Mouse (Mus musculus): ENCODE results near the gene Wdr93. TPM values are rescaled to one million over a fixed set of nuclear protein-coding genes. Genes with fewer than 3 reads are reported as not detected.

Wdr93 gene
- polyA plus RNA-seq, 1 experiment from 2014 or later = 0.33 TPM

- H3K4me3 ChIP-seq (ENCODE audit: low read depth, low read length) = no peak overlapping the region
- no peaks in the 10 kb centered on the region for H3K4me1 ChIP-seq (ENCODE audit: control insufficient read depth, insufficient read depth, low read length)
- DNase-seq (ENCODE audit: low spot score, missing footprints) = peak; percentile 87
Observed at GRCm38 (mm10) chr7:79727091-79727490, 15.9 kb upstream of the Wdr93 start.

GRCm38 (mm10) chr7:79728219-79728618, 14.7 kb upstream of the Wdr93 start:
- Histone ChIP-seq H3K27ac (ENCODE audit: low read depth, low read length) (no peak overlapping the region), H3K9ac (ENCODE audit: low read length) (no peak overlapping the region), H3K36me3 (ENCODE audit: control insufficient read depth, insufficient read depth, low read length) (no peaks in the 10 kb centered on the region), H3K9me3 (ENCODE audit: control insufficient read depth, low read length) (no peaks in the 10 kb centered on the region), H3K4me1 (ENCODE audit: control insufficient read depth, insufficient read depth, low read length) (no peaks in the 10 kb centered on the region), H3K27me3 (ENCODE audit: control insufficient read depth, insufficient read depth, low read length) (peaks cover 4% of the 10 kb centered on the region; the same call in 1 of the 2 replicates), H3K4me3 (ENCODE audit: low read depth, low read length) (no peak overlapping the region), H3K4me2 (no peak overlapping the region)
- DNase-seq (ENCODE audit: low spot score, missing footprints) (peak; percentile 94), ATAC-seq (ENCODE audit: low FRiP score) (no peak)
- 30% methylated on average over 6 of the region's 6 CpGs for WGBS

More at GRCm38 (mm10) chr7:79727091-79727490, 15.9 kb upstream of the Wdr93 start:
- H3K27ac ChIP-seq (ENCODE audit: low read depth, low read length) = no peak overlapping the region
- no peak overlapping the region for H3K4me2 ChIP-seq
- no peaks in the 10 kb centered on the region for H3K36me3 ChIP-seq (ENCODE audit: control insufficient read depth, insufficient read depth, low read length)
- no peak; the same call in 1 of the 2 replicates for ATAC-seq (ENCODE audit: low FRiP score)
- H3K9me3 ChIP-seq (ENCODE audit: control insufficient read depth, low read length) = no peaks in the 10 kb centered on the region
- 27% methylated on average over 2 of the region's 2 CpGs for WGBS
- H3K27me3 ChIP-seq (ENCODE audit: control insufficient read depth, insufficient read depth, low read length) = peaks cover 14% of the 10 kb centered on the region
- no peak overlapping the region for H3K9ac ChIP-seq (ENCODE audit: low read length)

GRCm38 (mm10) chr7:79729169-79729568, 13.8 kb upstream of the Wdr93 start:
- Histone ChIP-seq H3K27ac (ENCODE audit: low read depth, low read length) (no peak overlapping the region), H3K9me3 (ENCODE audit: control insufficient read depth, low read length) (no peaks in the 10 kb centered on the region), H3K36me3 (ENCODE audit: control insufficient read depth, insufficient read depth, low read length) (no peaks in the 10 kb centered on the region), H3K27me3 (ENCODE audit: control insufficient read depth, insufficient read depth, low read length) (peaks cover 3% of the 10 kb centered on the region; the same call in 1 of the 2 replicates), H3K4me1 (ENCODE audit: control insufficient read depth, insufficient read depth, low read length) (no peaks in the 10 kb centered on the region), H3K4me3 (ENCODE audit: low read depth, low read length) (no peak overlapping the region), H3K9ac (ENCODE audit: low read length) (no peak overlapping the region), H3K4me2 (no peak overlapping the region)
- ATAC-seq (ENCODE audit: low FRiP score) (peak; percentile 47; the same call in 1 of the 2 replicates), DNase-seq (ENCODE audit: low spot score, missing footprints) (peak; percentile 98)
- 7% methylated on average over 8 of the region's 8 CpGs for WGBS

GRCm38 (mm10) chr7:79729743-79730370, 13.1 kb upstream of the Wdr93 start:
- Histone ChIP-seq H3K4me1 (ENCODE audit: control insufficient read depth, insufficient read depth, low read length) (no peaks in the 10 kb centered on the region), H3K36me3 (ENCODE audit: control insufficient read depth, insufficient read depth, low read length) (no peaks in the 10 kb centered on the region), H3K9me3 (ENCODE audit: control insufficient read depth, low read length) (no peaks in the 10 kb centered on the region), H3K4me3 (ENCODE audit: low read depth, low read length) (no peak overlapping the region), H3K27me3 (ENCODE audit: control insufficient read depth, insufficient read depth, low read length) (peaks cover 3% of the 10 kb centered on the region; the same call in 1 of the 2 replicates), H3K27ac (ENCODE audit: low read depth, low read length) (no peak overlapping the region), H3K4me2 (no peak overlapping the region), H3K9ac (ENCODE audit: low read length) (no peak overlapping the region)
- DNase-seq (ENCODE audit: low spot score, missing footprints) = no peak
- WGBS = 71% methylated on average over 11 of the region's 11 CpGs
- peak; percentile 54; the same call in 1 of the 2 replicates for ATAC-seq (ENCODE audit: low FRiP score)

GRCm38 (mm10) chr7:79731438-79731837, 11.5 kb upstream of the Wdr93 start:
- no peak for ATAC-seq (ENCODE audit: low FRiP score)
- H3K27me3 ChIP-seq (ENCODE audit: control insufficient read depth, insufficient read depth, low read length) = peaks cover 3% of the 10 kb centered on the region; the same call in 1 of the 2 replicates

GRCm38 (mm10) chr7:79732622-79733021, 10.3 kb upstream of the Wdr93 start, which contains the start of gene Plin1:
Plin1 (minus strand) TSS chr7:79732903.
- no peak for DNase-seq (ENCODE audit: low spot score, missing footprints)
- H3K9ac ChIP-seq (ENCODE audit: low read length) = no peak within 1 kb of the TSS
- no peak within 1 kb of the TSS for H3K4me2 ChIP-seq
- H3K27me3 ChIP-seq (ENCODE audit: control insufficient read depth, insufficient read depth, low read length) = peaks cover 3% of the 10 kb centered on the region; the same call in 1 of the 2 replicates
- H3K36me3 ChIP-seq (ENCODE audit: control insufficient read depth, insufficient read depth, low read length) = no peaks in the 10 kb centered on the region
- ATAC-seq (ENCODE audit: low FRiP score) = no peak
- no peak within 1 kb of the TSS for H3K27ac ChIP-seq (ENCODE audit: low read depth, low read length)
- WGBS = 61% methylated on average over 4 of the region's 4 CpGs
- no peak within 1 kb of the TSS for H3K4me3 ChIP-seq (ENCODE audit: low read depth, low read length)
- H3K9me3 ChIP-seq (ENCODE audit: control insufficient read depth, low read length) = no peaks in the 10 kb centered on the region
- H3K4me1 ChIP-seq (ENCODE audit: control insufficient read depth, insufficient read depth, low read length) = no peaks in the 10 kb centered on the region

More at GRCm38 (mm10) chr7:79731438-79731837, 11.5 kb upstream of the Wdr93 start:
- no peak overlapping the region for H3K4me3 ChIP-seq (ENCODE audit: low read depth, low read length)
- no peak overlapping the region for H3K9ac ChIP-seq (ENCODE audit: low read length)
- peak; percentile 61 for DNase-seq (ENCODE audit: low spot score, missing footprints)
- 69% methylated on average over 13 of the region's 13 CpGs for WGBS
- H3K4me1 ChIP-seq (ENCODE audit: control insufficient read depth, insufficient read depth, low read length) = no peaks in the 10 kb centered on the region
- H3K4me2 ChIP-seq = no peak overlapping the region
- no peak overlapping the region for H3K27ac ChIP-seq (ENCODE audit: low read depth, low read length)
- H3K36me3 ChIP-seq (ENCODE audit: control insufficient read depth, insufficient read depth, low read length) = no peaks in the 10 kb centered on the region
- no peaks in the 10 kb centered on the region for H3K9me3 ChIP-seq (ENCODE audit: control insufficient read depth, low read length)

GRCm38 (mm10) chr7:79734563-79734962, 8.4 kb upstream of the Wdr93 start:
- no peak for DNase-seq (ENCODE audit: low spot score, missing footprints)
- Histone ChIP-seq H3K9me3 (ENCODE audit: control insufficient read depth, low read length) (no peaks in the 10 kb centered on the region), H3K4me3 (ENCODE audit: low read depth, low read length) (no peak overlapping the region), H3K27ac (ENCODE audit: low read depth, low read length) (no peak overlapping the region), H3K4me1 (ENCODE audit: control insufficient read depth, insufficient read depth, low read length) (no peaks in the 10 kb centered on the region), H3K9ac (ENCODE audit: low read length) (no peak overlapping the region), H3K4me2 (no peak overlapping the region), H3K27me3 (ENCODE audit: control insufficient read depth, insufficient read depth, low read length) (0 out of 2 replicates have a peak, but pooled peaks cover 3% of the 10 kb centered on the region), H3K36me3 (ENCODE audit: control insufficient read depth, insufficient read depth, low read length) (no peaks in the 10 kb centered on the region)
- WGBS = 85% methylated on average over 8 of the region's 8 CpGs
- ATAC-seq (ENCODE audit: low FRiP score) = no peak

GRCm38 (mm10) chr7:79736511-79736910, 6.5 kb upstream of the Wdr93 start:
- H3K4me2 ChIP-seq = no peak overlapping the region
- H3K27ac ChIP-seq (ENCODE audit: low read depth, low read length) = no peak overlapping the region
- DNase-seq (ENCODE audit: low spot score, missing footprints) (no peak), ATAC-seq (ENCODE audit: low FRiP score) (no peak)
- H3K36me3 ChIP-seq (ENCODE audit: control insufficient read depth, insufficient read depth, low read length) = no peaks in the 10 kb centered on the region
- 91% methylated on average over 14 of the region's 14 CpGs for WGBS
- H3K9me3 ChIP-seq (ENCODE audit: control insufficient read depth, low read length) = no peaks in the 10 kb centered on the region
- no peaks in the 10 kb centered on the region for H3K27me3 ChIP-seq (ENCODE audit: control insufficient read depth, insufficient read depth, low read length)
- H3K4me3 ChIP-seq (ENCODE audit: low read depth, low read length) = no peak overlapping the region
- no peaks in the 10 kb centered on the region for H3K4me1 ChIP-seq (ENCODE audit: control insufficient read depth, insufficient read depth, low read length)
- H3K9ac ChIP-seq (ENCODE audit: low read length) = no peak overlapping the region

GRCm38 (mm10) chr7:79738913-79739312, 4.0 kb upstream of the Wdr93 start:
- 100% methylated on average over 2 of the region's 2 CpGs for WGBS
- no peaks in the 10 kb centered on the region for H3K36me3 ChIP-seq (ENCODE audit: control insufficient read depth, insufficient read depth, low read length)
- H3K4me2 ChIP-seq = no peak overlapping the region
- H3K4me3 ChIP-seq (ENCODE audit: low read depth, low read length) = no peak overlapping the region
- ATAC-seq (ENCODE audit: low FRiP score) = no peak
- H3K27me3 ChIP-seq (ENCODE audit: control insufficient read depth, insufficient read depth, low read length) = no peaks in the 10 kb centered on the region
- no peak for DNase-seq (ENCODE audit: low spot score, missing footprints)
- H3K4me1 ChIP-seq (ENCODE audit: control insufficient read depth, insufficient read depth, low read length) = no peaks in the 10 kb centered on the region; the same call in 1 of the 2 replicates
- no peaks in the 10 kb centered on the region for H3K9me3 ChIP-seq (ENCODE audit: control insufficient read depth, low read length)
- H3K27ac ChIP-seq (ENCODE audit: low read depth, low read length) = no peak overlapping the region
- no peak overlapping the region for H3K9ac ChIP-seq (ENCODE audit: low read length)
